Mouse (Mus musculus) hindbrain, postnatal 0 days (tissue): ENCODE measurements around the gene Olfr376. TPM values are rescaled to one million over a fixed set of nuclear protein-coding genes. Genes with fewer than 3 reads are reported as not detected.

Experiments used
- ATAC-seq: fragments of 200-750 bp; cut with Nextera tagmentation; 2 replicates; pipeline ENCODE4 v1.8.0; 2017; ENCODE audit warnings: mild to moderate bottlenecking, moderate TSS enrichment, moderate library complexity
- DNase-seq: peaks from one replicate; pipeline ENCODE4 v3.0.0-alpha.2; 2015; ENCODE audit warnings: low spot score
- H3K27ac ChIP-seq: fragments of 300-500 bp; sonication (generic); 2 replicates; pipeline ENCODE4 v1.5.1; 2014; ENCODE audit warnings: mild to moderate bottlenecking
- H3K27me3 ChIP-seq: fragments of 300-500 bp; sonication (generic); 2 replicates; pipeline ENCODE4 v1.6.1; 2014; ENCODE audit warnings: low read length, mixed read lengths; ENCODE audit not compliant: insufficient read depth
- H3K36me3 ChIP-seq: fragments of 300-500 bp; sonication (generic); 2 replicates; pipeline ENCODE4 v1.6.1; 2014; ENCODE audit warnings: low read length, mixed read lengths; ENCODE audit not compliant: insufficient read depth
- H3K4me1 ChIP-seq: fragments of 300-500 bp; sonication (generic); 2 replicates; pipeline ENCODE4 v1.6.1; 2014; ENCODE audit warnings: antibody characterized with exemption, low read length, mixed read lengths; ENCODE audit not compliant: insufficient read depth
- H3K4me2 ChIP-seq: fragments of 300-500 bp; sonication (generic); 2 replicates; pipeline ENCODE4 v1.6.1; 2014; ENCODE audit warnings: low read depth, mild to moderate bottlenecking, low read length, moderate library complexity, mixed read lengths
- H3K4me3 ChIP-seq: fragments of 300-500 bp; sonication (generic); 2 replicates; pipeline ENCODE4 v1.5.1; 2014; ENCODE audit warnings: low read length
- H3K9ac ChIP-seq: fragments of 300-500 bp; sonication (generic); replicated peaks from 2 replicates; pipeline ENCODE4 v1.6.1; 2014; ENCODE audit warnings: mild to moderate bottlenecking, low read length, moderate library complexity, mixed read lengths
- H3K9me3 ChIP-seq: fragments of 300-500 bp; sonication (generic); 2 replicates; pipeline ENCODE4 v1.6.1; 2016; ENCODE audit warnings: low read length, mixed read lengths
- CTCF ChIP-seq: IDR thresholded peaks from 2 replicates; pipeline ENCODE4 v1.5.1; 2016; ENCODE audit warnings: antibody characterized with exemption, control low read depth, low read depth
- WGBS: fragments of 180-500 bp; shearing (Covaris S2); extraction: QIAGEN DNeasy Blood & Tissue Kit; methylation state at CpG from one replicate; pipeline ENCODE4 v1.1.7; 2014; 5-methylcytosine and 5-hydroxymethylcytosine counted together
- polyA plus RNA-seq: library from polyadenylated mRNA; unstranded; fragments of >200 nt; fragmentation: Nextera tagmentation; extraction: Ambion mirVana; gene quantifications from 2 replicates; pipeline ENCODE4 v1.2.1, GENCODE M21; 2015
- total RNA-seq: library from RNA; depleted of rRNA; stranded (reverse); fragments of >200 nt; gene quantifications from 2 replicates; pipeline ENCODE4 v1.2.3, GENCODE M21; 2014; rRNA removed

Gene Olfr376
- total and polyA plus RNA-seq, 2 experiments from 2014 or later = not detected

GRCm38 (mm10) chr11:73336919-73337318 is 34.1 kb upstream of the Olfr376 start:
- 89% methylated on average over 4 of the region's 4 CpGs for WGBS
- no peaks in the 10 kb centered on the region for H3K4me1 ChIP-seq
- no peaks in the 10 kb centered on the region for H3K27me3 ChIP-seq
- no peak for ATAC-seq
- no peak overlapping the region for H3K9ac ChIP-seq
- no peak overlapping the region for H3K27ac ChIP-seq
- no peak overlapping the region for H3K4me3 ChIP-seq
- no peak for DNase-seq
- H3K36me3 ChIP-seq = no peaks in the 10 kb centered on the region
- H3K4me2 ChIP-seq = no peak overlapping the region
- no peak for TF ChIP-seq CTCF
- H3K9me3 ChIP-seq = no peaks in the 10 kb centered on the region

DNA sequence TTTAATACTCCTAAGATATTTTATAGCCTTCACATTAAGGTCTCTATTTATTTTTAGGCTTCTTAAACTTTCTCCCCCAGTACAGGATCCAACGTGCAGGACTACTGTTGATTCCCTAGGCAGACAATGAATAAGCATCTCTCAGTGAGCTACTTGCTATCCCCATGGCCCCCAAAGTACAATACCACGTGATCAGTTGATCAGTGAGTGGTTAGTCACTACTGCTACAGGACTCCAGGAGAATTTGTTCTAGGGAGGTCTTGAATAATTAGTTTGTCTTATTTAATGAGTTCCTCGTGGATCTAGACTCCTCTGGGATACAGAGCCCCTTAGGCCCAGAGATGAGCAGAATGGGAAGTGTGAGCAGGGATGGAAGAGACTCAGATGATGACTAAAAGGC is 20.6 kb upstream of the Olfr376 start, which contains the start of gene Olfr20:
Gene Olfr20, plus strand, starts transcription at position 301 of the 400 bp plus-strand sequence.
- Histone ChIP-seq H3K27me3 (no peaks in the 10 kb centered on the region), H3K9ac (no peak within 1 kb of the TSS), H3K4me3 (no peak within 1 kb of the TSS), H3K9me3 (no peaks in the 10 kb centered on the region), H3K27ac (no peak within 1 kb of the TSS), H3K4me1 (no peaks in the 10 kb centered on the region), H3K36me3 (no peaks in the 10 kb centered on the region), H3K4me2 (no peak within 1 kb of the TSS)
- DNase-seq = no peak
- no peak for ATAC-seq
- 51% methylated on average over 3 of the region's 3 CpGs for WGBS
- no peak for TF ChIP-seq CTCF

- H3K27ac ChIP-seq = no peak overlapping the region
- no peaks in the 10 kb centered on the region for H3K36me3 ChIP-seq
- no peak overlapping the region for H3K9ac ChIP-seq
- no peak for ATAC-seq
- WGBS = 70% methylated on average over 4 of the region's 4 CpGs
- H3K27me3 ChIP-seq = no peaks in the 10 kb centered on the region
- no peaks in the 10 kb centered on the region for H3K4me1 ChIP-seq
- H3K4me3 ChIP-seq = no peak overlapping the region
- no peaks in the 10 kb centered on the region for H3K9me3 ChIP-seq
- no peak overlapping the region for H3K4me2 ChIP-seq
- no peak for DNase-seq
- no peak for TF ChIP-seq CTCF
Measured at GRCm38 (mm10) chr11:73395374-73395773, 24.3 kb downstream of the Olfr376 start.

- no peaks in the 10 kb centered on the region for H3K9me3 ChIP-seq
- H3K4me1 ChIP-seq = no peaks in the 10 kb centered on the region
- no peak within 1 kb of the TSS for H3K27ac ChIP-seq
- no peak within 1 kb of the TSS for H3K4me2 ChIP-seq
- no peaks in the 10 kb centered on the region for H3K27me3 ChIP-seq
- H3K36me3 ChIP-seq = no peaks in the 10 kb centered on the region
- H3K9ac ChIP-seq = no peak within 1 kb of the TSS
- ATAC-seq (no peak), DNase-seq (no peak)
- no peak within 1 kb of the TSS for H3K4me3 ChIP-seq
- TF ChIP-seq CTCF = no peak
Measured at GRCm38 (mm10) chr11:73399514-73399913, 28.5 kb downstream of the Olfr376 start, which contains the start of gene Olfr1. Gene Olfr1, minus strand, starts transcription at chr11:73399614.

Other genes with a start within 250 kb of the Olfr376 start
- gene Haspin, start 233.0 kb upstream of the Olfr376 start, total RNA-seq = 1.8 and 3.3 TPM in 2 replicates
- gene Haspin, start 233.0 kb upstream of the Olfr376 start, polyA plus RNA-seq = 2.4 and 3.4 TPM in 2 replicates
- 1.2 and 3.5 TPM in 2 replicates for gene P2rx5, start 210.8 kb upstream of the Olfr376 start, total RNA-seq
- gene P2rx5, start 210.8 kb upstream of the Olfr376 start, polyA plus RNA-seq = 0.48 and 0.97 TPM in 2 replicates
- 113 and 156 TPM in 2 replicates for gene Emc6, start 194.2 kb upstream of the Olfr376 start, total RNA-seq
- gene Emc6, start 194.2 kb upstream of the Olfr376 start, polyA plus RNA-seq = 188 and 191 TPM in 2 replicates
- gene Tax1bp3, start 194.2 kb upstream of the Olfr376 start, total RNA-seq = 34.7 and 46.4 TPM in 2 replicates
- 95.7 and 97.7 TPM in 2 replicates for gene Tax1bp3, start 194.2 kb upstream of the Olfr376 start, polyA plus RNA-seq
- gene Ctns, start 172.2 kb upstream of the Olfr376 start, total RNA-seq = 20.2 and 20.9 TPM in 2 replicates
- 13.0 and 14.0 TPM in 2 replicates for gene Ctns, start 172.2 kb upstream of the Olfr376 start, polyA plus RNA-seq
- gene Shpk, start 171.8 kb upstream of the Olfr376 start, total RNA-seq = 2.2 and 3.4 TPM in 2 replicates
- gene Shpk, start 171.8 kb upstream of the Olfr376 start, polyA plus RNA-seq = 2.2 and 2.8 TPM in 2 replicates
- 0.63 and 1.6 TPM in 2 replicates for gene Trpv1, start 137.0 kb upstream of the Olfr376 start, total RNA-seq
- gene Trpv1, start 137.0 kb upstream of the Olfr376 start, polyA plus RNA-seq = 0.29 and 0.30 TPM in 2 replicates
- 0.36 and 0.52 TPM in 2 replicates for gene Trpv3, start 103.9 kb upstream of the Olfr376 start, total RNA-seq
- gene Trpv3, start 103.9 kb upstream of the Olfr376 start, polyA plus RNA-seq = 0.24 and 0.30 TPM in 2 replicates
- 5.9 and 7.8 TPM in 2 replicates for gene Aspa, start 41.6 kb upstream of the Olfr376 start, total RNA-seq
- gene Aspa, start 41.6 kb upstream of the Olfr376 start, polyA plus RNA-seq = 7.3 and 8.3 TPM in 2 replicates
- gene Gm49340, start 41.5 kb upstream of the Olfr376 start, total RNA-seq = not detected in 2 replicates
- gene Gm49340, start 41.5 kb upstream of the Olfr376 start, polyA plus RNA-seq = not detected in 2 replicates
- gene Spata22, start 41.5 kb upstream of the Olfr376 start, total RNA-seq = not detected in 2 replicates
- 0.33 and 0.34 TPM in 2 replicates for gene Spata22, start 41.5 kb upstream of the Olfr376 start, polyA plus RNA-seq
- not detected in 2 replicates for gene Olfr20, start 20.5 kb upstream of the Olfr376 start, total RNA-seq
- not detected in 2 replicates for gene Olfr20, start 20.5 kb upstream of the Olfr376 start, polyA plus RNA-seq
- not detected in 2 replicates for gene Olfr1, start 28.4 kb downstream of the Olfr376 start, total RNA-seq
- gene Olfr1, start 28.4 kb downstream of the Olfr376 start, polyA plus RNA-seq = not detected in 2 replicates
- not detected in 2 replicates for gene Olfr378, start 57.2 kb downstream of the Olfr376 start, total RNA-seq
- not detected in 2 replicates for gene Olfr378, start 57.2 kb downstream of the Olfr376 start, polyA plus RNA-seq
- not detected in 2 replicates for gene Olfr380, start 86.3 kb downstream of the Olfr376 start, total RNA-seq
- gene Olfr380, start 86.3 kb downstream of the Olfr376 start, polyA plus RNA-seq = not detected in 2 replicates
- not detected in 2 replicates for gene Olfr381, start 120.4 kb downstream of the Olfr376 start, total RNA-seq
- not detected in 2 replicates for gene Olfr381, start 120.4 kb downstream of the Olfr376 start, polyA plus RNA-seq
- gene Olfr382, start 146.0 kb downstream of the Olfr376 start, total RNA-seq = not detected in 2 replicates
- not detected in 2 replicates for gene Olfr382, start 146.0 kb downstream of the Olfr376 start, polyA plus RNA-seq
- gene Olfr385, start 221.8 kb downstream of the Olfr376 start, total RNA-seq = not detected in 2 replicates
- gene Olfr385, start 221.8 kb downstream of the Olfr376 start, polyA plus RNA-seq = not detected in 2 replicates
- not detected in 2 replicates for gene Olfr384, start 227.3 kb downstream of the Olfr376 start, total RNA-seq
- not detected in 2 replicates for gene Olfr384, start 227.3 kb downstream of the Olfr376 start, polyA plus RNA-seq